Mouse (Mus musculus): ENCODE data around the gene Etv6. TPM values are rescaled to one million over a fixed set of nuclear protein-coding genes. Genes with fewer than 3 reads are reported as not detected.

The Etv6 gene
- total and polyA plus RNA-seq, 3 experiments: 12.6 to 25.9 TPM; not detected in 1

GRCm38 (mm10) chr6:134190597-134191278 is 155.2 kb downstream of the Etv6 start:
- Histone ChIP-seq H3K4me1 (ENCODE audit: control insufficient read depth in 1 of 2, insufficient read depth in 2 of 2, low read length in 2 of 2) (peaks cover 56 to 62% of the 10 kb centered on the region in 2 experiments), H3K9ac (ENCODE audit: control insufficient read depth, low read depth, low read length, poor library complexity, severe bottlenecking) (no peak overlapping the region; the same call in 1 of the 2 replicates), H3K4me3 (ENCODE audit: control insufficient read depth in 1 of 2, insufficient read depth in 1 of 2, low read depth in 2 of 2, low read length in 2 of 2) (no peak overlapping the region), H3K27me3 (ENCODE audit: control insufficient read depth in 1 of 2, insufficient read depth in 2 of 2, low read length in 2 of 2) (no peaks in the 10 kb centered on the region), H3K9me3 (replicated peaks; ENCODE audit: insufficient read depth, low read length) (no peaks in the 10 kb centered on the region), H3K27ac (ENCODE audit: control insufficient read depth, low read depth, low read length) (peak overlapping the region; percentile 96), H3K79me2 (ENCODE audit: control insufficient read depth, insufficient read depth, low read length, poor library complexity) (peaks cover 19% of the 10 kb centered on the region), H3K36me3 (ENCODE audit: control insufficient read depth in 1 of 2, insufficient read depth in 2 of 2, low read length in 2 of 2) (peaks cover 0 to 73% of the 10 kb centered on the region in 2 experiments; a peak in 3 of 4 replicates)
- no peak for DNase-seq (ENCODE audit: low read depth, low spot score)
- no peak for TF ChIP-seq TCF12 (IDR thresholded peaks at IDR 0.05; ENCODE audit: low read depth, low read length)
- TF ChIP-seq GATA1 (IDR thresholded peaks at IDR 0.05; ENCODE audit: low read depth, low read length): no peak
- no peak for TF ChIP-seq MEF2A (IDR thresholded peaks at IDR 0.05; ENCODE audit: extremely low read depth, insufficient replicate concordance, low read depth, low read length, poor library complexity, severe bottlenecking)
- TF ChIP-seq NRF1 (IDR thresholded peaks at IDR 0.05; ENCODE audit: insufficient read depth, low read depth, low read length, poor library complexity, severe bottlenecking): no peak
- TF ChIP-seq RAD21 (IDR thresholded peaks at IDR 0.05; ENCODE audit: low read depth, low read length): no peak
- no peak for TF ChIP-seq ELF1 (IDR thresholded peaks at IDR 0.05; ENCODE audit: low read depth, low read length)
- TF ChIP-seq MYC (IDR thresholded peaks at IDR 0.05; ENCODE audit: low read depth, low read length): no peak
- no peak for TF ChIP-seq TAL1 (IDR thresholded peaks at IDR 0.05; ENCODE audit: low read length)
- no peak for TF ChIP-seq ZC3H11A (IDR thresholded peaks at IDR 0.05; ENCODE audit: low read depth, low read length)
- TF ChIP-seq POLR2AphosphoS5 (IDR thresholded peaks at IDR 0.05; ENCODE audit: borderline replicate concordance, low read depth, low read length): no peak
- no peak for TF ChIP-seq USF1 (IDR thresholded peaks at IDR 0.05; ENCODE audit: low read depth, low read length)
- TF ChIP-seq POLR2AphosphoS2 (IDR thresholded peaks at IDR 0.05; ENCODE audit: low read length): no peak
- no peak for TF ChIP-seq MAFK (IDR thresholded peaks at IDR 0.05; ENCODE audit: borderline replicate concordance, low read depth, low read length)
- no peak for TF ChIP-seq MYB (IDR thresholded peaks at IDR 0.05; ENCODE audit: low read depth, low read length)

- peak; percentile 79 for TF ChIP-seq ETS1 (IDR thresholded peaks at IDR 0.05; ENCODE audit: low read depth, low read length)
- peak; percentile 87 to 88 for TF ChIP-seq EP300 (IDR thresholded peaks at IDR 0.05; ENCODE audit: low read depth in 1 of 2, low read length in 2 of 2)
- TF ChIP-seq GATA1 (IDR thresholded peaks at IDR 0.05; ENCODE audit: low read depth, low read length): peak; percentile 84
- peak; percentile 52 for TF ChIP-seq TAL1 (IDR thresholded peaks at IDR 0.05; ENCODE audit: low read length)
- no peak for TF ChIP-seq POLR2AphosphoS5 (IDR thresholded peaks at IDR 0.05; ENCODE audit: borderline replicate concordance, low read depth, low read length)
- 0 out of 2 replicates have a peak, but pooled peaks have one; percentile 20 for TF ChIP-seq HCFC1 (IDR thresholded peaks at IDR 0.05; ENCODE audit: low read depth, low read length)
- no peak for TF ChIP-seq GABPA (IDR thresholded peaks at IDR 0.05; ENCODE audit: low read depth, low read length)
- TF ChIP-seq MAFK (IDR thresholded peaks at IDR 0.05; ENCODE audit: borderline replicate concordance, low read depth, low read length): peak; percentile 54; the same call in 1 of the 2 replicates
- peak; percentile 91 for TF ChIP-seq TCF12 (IDR thresholded peaks at IDR 0.05; ENCODE audit: low read depth, low read length)
- peak; percentile 71 for TF ChIP-seq RCOR1 (IDR thresholded peaks at IDR 0.05; ENCODE audit: low read depth, low read length)
- Histone ChIP-seq H3K27me3 (ENCODE audit: control insufficient read depth in 1 of 2, insufficient read depth in 2 of 2, low read length in 2 of 2) (no peaks in the 10 kb centered on the region), H3K79me2 (ENCODE audit: control insufficient read depth, insufficient read depth, low read length, poor library complexity) (peaks cover 12% of the 10 kb centered on the region), H3K4me3 (ENCODE audit: control insufficient read depth in 1 of 2, insufficient read depth in 1 of 2, low read depth in 2 of 2, low read length in 2 of 2) (no peak overlapping the region), H3K4me1 (ENCODE audit: control insufficient read depth in 1 of 2, insufficient read depth in 2 of 2, low read length in 2 of 2) (peaks cover 44 to 47% of the 10 kb centered on the region in 2 experiments), H3K27ac (ENCODE audit: control insufficient read depth, low read depth, low read length) (peak overlapping the region; percentile 54), H3K36me3 (ENCODE audit: control insufficient read depth in 1 of 2, insufficient read depth in 2 of 2, low read length in 2 of 2) (peaks cover 0 to 57% of the 10 kb centered on the region in 2 experiments; a peak in 3 of 4 replicates), H3K9me3 (replicated peaks; ENCODE audit: insufficient read depth, low read length) (no peaks in the 10 kb centered on the region), H3K9ac (ENCODE audit: control insufficient read depth, low read depth, low read length, poor library complexity, severe bottlenecking) (no peak overlapping the region)
- DNase-seq (ENCODE audit: low read depth, low spot score): peak; percentile 39
These were observed 157.2 kb downstream of the Etv6 start for GRCm38 (mm10) chr6:134192710-134193109.
